Mouse (Mus musculus) urinary bladder, adult 2 months (tissue): ENCODE data around the gene Ubac2. TPM values are rescaled to one million over a fixed set of nuclear protein-coding genes. Genes with fewer than 3 reads are reported as not detected.
"Not testable (repeated sequence)": the region's sequence is repeated elsewhere in the genome, so short reads cannot be mapped to it uniquely, and the experiment has no call there.

Experiments
- DNase-seq: peaks from one replicate; pipeline ENCODE4 v3.0.0; 2022; ENCODE audit warnings: low spot score
- polyA plus RNA-seq: library from polyadenylated mRNA; depleted of rRNA; stranded (reverse); fragments of >200 nt; gene quantifications from 2 replicates; pipeline ENCODE4 v1.2.3, GENCODE M21; 2012; rRNA removed

The Ubac2 gene
- polyA plus RNA-seq, 1 experiment = 32.3 TPM

DNA sequence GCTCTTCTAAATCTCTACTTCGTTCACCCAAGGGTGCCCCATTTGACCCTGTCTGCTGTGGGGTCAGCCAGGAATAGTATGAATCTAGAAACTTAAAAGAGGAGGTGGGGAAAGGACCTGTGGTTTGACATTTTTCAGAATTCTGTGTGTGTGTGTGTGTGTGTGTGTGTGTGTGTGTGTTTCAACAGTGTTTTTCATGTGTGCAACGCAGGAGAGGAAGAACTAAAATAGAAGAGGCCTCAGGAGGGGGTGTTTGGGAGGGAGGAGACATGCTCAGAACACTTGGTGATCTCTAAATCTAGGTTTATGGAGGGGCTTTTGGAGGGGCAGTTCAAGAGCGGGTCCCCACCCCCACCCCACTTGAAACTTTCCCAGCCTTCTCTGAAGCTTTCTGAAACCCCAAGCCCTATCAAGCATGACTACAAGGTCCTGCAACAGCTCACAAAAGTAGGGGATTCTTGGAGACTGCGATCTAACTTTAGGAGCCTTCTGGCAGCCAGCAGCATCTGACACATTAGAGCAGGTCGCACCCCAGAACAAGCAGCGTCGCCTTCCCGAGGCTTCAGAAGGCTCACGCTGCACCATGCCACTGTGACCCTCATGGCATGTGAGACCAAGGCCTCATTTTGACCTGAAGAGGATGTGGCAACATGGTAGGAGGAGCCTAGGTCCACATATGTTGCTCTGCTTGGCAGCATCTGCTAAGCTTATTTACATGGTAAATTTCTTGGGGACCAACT, 174.6 kb downstream of the Ubac2 start:
- no peak for DNase-seq

DNA sequence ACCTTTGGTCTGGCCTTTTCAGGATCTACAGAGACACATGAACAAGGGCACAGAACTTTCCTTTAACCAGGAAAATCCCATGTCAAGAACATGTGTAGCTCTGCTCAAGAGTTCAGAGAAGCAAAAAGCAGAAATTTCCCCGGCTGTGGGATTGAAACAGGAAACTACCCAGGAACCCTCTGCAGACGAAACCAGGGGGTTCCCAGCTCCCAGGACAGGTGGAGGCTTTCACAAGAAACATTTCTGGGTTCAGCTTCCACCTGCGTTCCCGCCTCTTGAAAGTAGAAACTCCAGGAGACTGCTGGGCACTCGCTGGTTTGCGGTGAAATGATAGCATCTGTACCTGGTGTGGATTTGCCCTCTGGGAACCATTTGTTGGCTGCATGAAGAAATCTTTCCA, 178.5 kb downstream of the Ubac2 start:
- no peak for DNase-seq

DNA sequence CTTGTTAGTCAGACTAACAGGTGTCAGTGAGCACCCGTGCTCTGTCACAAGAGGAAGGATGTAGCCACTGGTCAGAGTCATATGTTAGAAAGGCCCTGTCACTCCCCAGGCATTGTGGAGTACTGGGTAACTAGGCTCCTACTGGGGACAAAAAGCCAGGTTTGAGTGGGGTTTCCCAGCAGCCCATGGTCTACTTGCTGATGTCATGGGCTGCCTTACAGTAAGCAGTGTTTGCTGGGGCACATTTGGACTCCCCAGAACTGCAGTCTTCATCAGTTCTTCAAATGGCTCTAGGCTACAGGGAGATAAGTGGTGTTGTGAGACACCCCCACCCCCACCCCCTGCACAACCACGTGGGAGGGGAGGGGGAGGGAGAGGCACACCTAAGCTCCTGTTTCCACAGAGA, 179.5 kb downstream of the Ubac2 start:
- no peak for DNase-seq

DNA sequence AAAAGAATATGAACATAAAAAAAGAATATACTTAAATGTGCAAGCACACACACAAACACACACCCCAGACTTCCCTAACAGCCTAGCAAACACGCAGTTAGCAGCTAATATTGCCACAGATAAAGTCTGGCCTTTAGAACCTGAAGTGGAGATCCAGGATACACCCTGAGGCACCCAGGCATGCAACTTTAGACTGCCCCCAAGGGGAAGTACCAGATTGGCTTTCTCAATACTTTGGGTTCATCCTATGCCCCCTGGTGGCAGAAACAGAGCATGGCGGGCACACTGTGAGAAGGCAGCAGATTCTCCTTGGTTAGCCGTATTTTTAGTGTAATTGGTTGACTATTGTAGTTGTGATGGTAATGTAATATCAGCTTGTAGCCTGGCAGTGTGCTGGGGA, 182.2 kb downstream of the Ubac2 start:
- peak; percentile 49 for DNase-seq

DNA sequence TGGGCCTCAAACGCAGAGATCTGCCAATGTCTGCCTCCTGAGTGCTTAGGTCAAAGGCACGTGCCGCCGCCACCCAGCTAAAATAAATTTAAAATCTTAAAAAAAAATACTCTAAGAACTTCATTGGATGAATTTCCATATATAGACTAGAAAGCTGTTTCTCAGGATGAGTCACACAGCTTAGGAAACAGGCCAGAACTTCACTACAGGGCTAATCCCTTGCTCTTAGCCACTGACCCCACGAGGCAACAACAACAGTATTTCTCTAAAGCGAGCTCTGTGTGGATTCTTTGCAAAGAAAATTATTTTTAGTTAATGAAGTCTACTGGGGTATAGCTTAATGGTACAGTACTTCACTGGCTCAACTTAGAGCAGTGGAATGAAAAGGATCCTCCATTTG, 183.0 kb downstream of the Ubac2 start:
- DNase-seq = no peak

DNA sequence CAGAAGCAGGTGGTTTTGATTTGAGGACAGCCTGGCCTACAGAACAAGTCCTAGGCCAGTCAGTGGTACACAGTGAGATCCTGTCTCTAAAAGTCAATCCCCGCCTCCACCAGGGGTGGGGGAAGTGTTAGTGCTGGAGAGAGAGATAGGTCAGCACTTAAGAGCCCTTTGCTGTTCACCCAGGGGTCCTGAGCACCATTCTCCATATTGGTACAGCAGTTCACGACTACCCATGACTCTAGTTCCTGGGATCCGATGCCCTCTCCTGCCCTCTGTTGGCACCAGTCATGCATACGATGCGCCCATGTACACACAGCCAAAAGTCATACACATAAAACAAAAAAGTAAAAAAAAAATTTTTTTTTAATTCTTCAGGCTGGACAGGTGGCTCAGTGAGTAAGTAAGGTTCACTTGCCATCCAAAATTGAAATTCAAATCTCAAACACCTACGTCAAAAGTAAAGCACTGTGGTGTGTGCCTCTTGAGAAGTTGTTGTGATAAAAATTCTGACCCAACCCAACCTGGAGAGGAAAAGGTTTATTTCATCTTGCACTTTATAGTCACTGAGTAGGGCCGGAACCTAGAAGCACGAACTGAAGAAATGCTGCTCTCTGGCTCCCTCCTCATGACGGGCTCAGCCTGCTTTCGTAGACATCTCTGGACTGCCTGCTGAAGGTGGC, 184.1 kb downstream of the Ubac2 start:
- DNase-seq = no peak

DNA sequence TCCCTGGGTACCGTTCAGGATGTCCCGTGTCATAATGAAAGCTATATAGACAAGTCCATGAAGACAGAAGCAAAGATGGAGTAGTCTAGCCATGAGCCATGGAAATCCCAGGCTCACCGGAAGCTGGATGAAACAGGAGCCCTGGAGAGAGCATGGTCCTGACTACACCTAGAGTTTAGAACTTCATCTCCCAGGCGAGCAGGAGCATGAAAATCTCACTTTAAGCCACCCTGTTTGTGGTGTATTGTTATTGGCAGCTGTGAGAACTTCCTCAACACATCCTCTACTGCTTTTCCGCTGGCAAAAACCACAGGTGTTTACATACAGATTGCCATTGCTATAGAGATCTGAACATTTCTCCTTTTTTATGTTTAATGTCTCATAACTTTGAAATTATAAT, 185.2 kb downstream of the Ubac2 start:
- DNase-seq = no peak

DNA sequence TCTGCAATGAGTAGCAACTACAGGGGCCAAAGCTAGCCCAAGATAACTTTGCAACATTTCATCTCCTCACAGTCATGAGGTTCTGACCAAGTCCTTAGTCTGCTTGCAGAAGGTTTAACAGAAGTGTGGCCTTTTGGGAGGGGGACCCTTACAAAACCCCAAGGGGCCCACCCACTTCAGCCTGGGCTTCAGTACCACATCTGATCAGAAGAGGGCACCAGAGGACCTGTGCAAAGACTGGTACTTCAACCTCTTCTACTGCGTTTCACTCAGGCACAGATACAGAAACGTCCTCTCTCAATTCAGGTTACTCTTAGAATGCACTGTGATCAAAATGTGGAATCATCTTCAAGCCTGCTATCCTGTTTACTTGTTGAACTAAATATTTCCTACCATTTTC, 186.1 kb downstream of the Ubac2 start:
- peak; percentile 47 for DNase-seq

DNA sequence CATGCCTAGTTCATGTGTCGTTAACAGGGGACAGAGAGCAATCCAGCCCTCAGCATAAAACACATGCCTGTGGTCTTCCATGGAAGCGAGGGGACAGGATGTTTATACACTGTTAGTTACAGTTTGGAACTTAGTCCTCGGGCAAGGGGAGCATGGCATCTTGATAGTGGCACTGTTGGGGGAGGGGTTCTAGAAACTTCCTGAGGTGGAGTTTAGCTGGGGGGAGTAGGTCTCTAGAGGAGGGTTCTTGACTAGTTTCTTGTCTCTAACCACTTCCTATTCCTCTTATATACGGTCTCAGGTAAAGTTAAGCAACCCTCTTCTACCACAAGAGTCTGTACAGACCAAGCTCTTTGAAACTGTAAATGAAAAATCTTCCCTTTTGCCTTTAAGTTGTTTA, 187.8 kb downstream of the Ubac2 start:
- DNase-seq = no peak

DNA sequence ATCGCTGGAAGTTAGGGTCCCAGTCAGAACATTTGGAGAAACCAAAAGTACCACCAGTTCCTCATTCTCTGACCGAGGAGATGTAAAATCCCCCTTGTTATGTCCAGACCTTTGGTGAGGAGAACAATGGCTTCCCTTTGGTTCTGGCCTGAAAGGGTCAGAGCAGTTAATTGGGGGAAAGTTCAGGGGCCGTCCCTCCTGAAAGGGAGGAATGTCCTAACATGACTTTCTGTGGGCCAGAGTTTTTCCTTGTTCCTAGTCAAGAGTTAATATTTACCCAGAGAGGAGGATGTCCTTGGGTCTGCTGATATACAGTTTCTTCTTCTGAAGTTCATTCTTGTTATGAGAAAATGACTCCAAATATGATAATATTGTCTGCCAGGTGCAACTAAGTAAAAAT, 189.6 kb downstream of the Ubac2 start:
- DNase-seq = not testable (repeated sequence)

DNA sequence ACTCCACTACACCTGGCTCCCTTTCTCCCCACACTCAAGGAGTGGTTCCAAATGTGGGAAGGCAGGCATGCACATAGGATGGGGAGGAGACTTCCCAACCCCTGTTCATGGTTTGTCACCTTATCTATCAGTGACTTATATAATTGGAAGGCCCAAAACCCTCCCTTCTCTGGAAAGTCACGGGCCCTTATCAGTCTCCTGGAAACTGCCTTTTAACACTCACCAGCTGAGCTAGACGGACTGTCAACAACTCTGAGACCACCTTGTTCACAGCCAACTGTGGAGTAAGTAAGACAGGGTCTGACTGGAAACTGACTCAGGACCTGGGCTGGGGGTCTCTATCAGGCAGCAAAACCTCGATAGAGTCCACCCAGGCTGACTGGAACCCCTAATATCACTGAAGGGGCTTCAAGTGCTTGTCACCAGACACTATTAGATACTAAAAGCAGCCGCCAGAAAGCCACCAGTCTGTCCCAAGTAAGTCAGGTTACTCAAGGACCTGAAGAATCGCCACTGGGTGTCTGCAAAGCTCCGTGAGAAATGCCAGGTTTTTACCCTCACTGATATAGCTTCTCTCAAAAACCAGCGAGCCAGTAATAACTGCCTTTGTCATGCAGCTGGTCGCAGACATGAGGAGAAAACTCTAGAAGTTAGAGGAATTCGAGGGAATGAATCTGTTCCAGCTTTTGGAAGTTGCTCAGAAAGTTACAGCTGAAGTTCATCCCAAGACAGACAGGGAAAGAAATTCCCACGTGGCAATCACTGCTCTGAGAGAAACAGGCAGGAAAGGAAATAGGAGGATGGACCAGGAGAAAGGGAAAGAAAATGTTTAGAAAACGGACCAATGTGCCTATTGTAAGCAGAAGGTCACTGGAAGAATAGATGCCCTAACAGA, 190.6 kb downstream of the Ubac2 start:
- no peak for DNase-seq

DNA sequence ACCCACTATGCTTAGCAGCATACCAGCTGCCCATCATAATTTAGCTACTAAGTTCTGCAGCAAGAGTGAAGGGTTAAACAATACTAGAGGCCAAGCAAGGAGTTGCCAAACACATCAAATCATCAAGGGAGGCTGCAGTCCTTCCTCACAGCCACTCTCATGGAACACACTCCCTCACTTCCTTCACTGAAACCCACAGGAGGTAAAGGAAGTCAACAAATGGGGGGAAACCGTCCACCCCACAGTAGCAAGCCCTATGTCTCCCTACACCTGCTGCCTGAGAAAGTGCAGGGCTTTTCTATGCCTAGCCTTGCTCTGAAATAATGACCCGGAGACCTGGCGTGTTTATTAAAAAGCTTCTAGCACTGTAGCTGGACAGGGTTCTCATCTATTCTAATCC, 191.5 kb downstream of the Ubac2 start:
- DNase-seq = no peak

Other genes with a start within 250 kb of the Ubac2 start
- gene Dock9, start 80.8 kb upstream of the Ubac2 start, polyA plus RNA-seq = 48.7 and 54.2 TPM in 2 replicates
- gene Gpr18, start 37.2 kb downstream of the Ubac2 start, polyA plus RNA-seq = 0.40 and 0.71 TPM in 2 replicates
- gene Gpr183, start 86.6 kb downstream of the Ubac2 start, polyA plus RNA-seq = 2.4 and 3.2 TPM in 2 replicates
- gene Timm8a2, start 156.1 kb downstream of the Ubac2 start, polyA plus RNA-seq = 0.07 TPM in 1 of 2 replicates, not detected in the other
- 109 and 116 TPM in 2 replicates for gene Tm9sf2, start 228.4 kb downstream of the Ubac2 start, polyA plus RNA-seq